Mouse (Mus musculus): ENCODE results near the gene Gm19668.
"Not testable (repeated sequence)": the region's sequence is repeated elsewhere in the genome, so short reads cannot be mapped to it uniquely, and the experiment has no call there.

The Gm19668 gene

DNA sequence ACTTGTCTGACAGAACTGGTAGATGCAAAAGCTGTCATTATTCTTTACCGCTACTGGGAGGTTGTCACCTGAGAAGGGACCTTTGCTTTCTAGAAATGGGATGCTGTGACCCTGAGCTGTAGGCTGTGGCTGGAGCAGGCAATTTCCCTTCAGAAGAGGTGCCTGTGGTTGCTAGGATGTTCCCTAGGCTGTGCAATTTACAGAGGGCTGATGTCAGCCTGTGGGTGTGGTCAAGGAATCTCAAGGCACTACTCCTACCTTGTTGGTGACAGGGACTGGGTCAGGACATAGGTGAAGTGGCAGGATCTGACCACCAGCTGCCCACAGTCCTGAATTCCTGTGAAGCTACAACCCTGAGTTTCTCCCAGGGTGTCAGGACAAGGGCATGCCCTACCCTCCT, 29.2 kb downstream of the Gm19668 start:
- no peak for DNase-seq (ENCODE audit: low spot score in 2 of 2)

DNA sequence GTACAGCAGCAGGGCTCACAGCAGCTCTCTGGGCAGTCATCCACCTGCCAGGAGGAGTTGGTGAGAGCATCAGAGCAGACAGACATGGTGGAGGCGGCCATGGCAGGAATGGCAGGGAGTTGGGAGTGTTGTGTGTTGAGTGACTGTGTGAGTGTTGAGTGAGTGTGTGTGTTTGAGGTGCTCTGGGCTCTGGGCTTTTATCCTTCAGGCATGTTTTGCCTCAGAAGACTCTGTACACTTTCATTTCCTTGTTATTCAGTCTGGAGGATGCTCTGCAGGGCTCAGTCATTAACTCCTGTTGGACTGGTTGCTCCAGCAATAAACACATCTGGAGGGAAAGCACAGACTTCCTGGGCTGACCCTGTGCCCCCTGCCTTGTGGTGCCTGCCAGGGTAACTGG, 39.4 kb downstream of the Gm19668 start, which contains the start of gene Gm3233:
Gene Gm3233 (minus strand): TSS at position 101 of the 400 bp plus-strand sequence.
- not testable (repeated sequence) for DNase-seq (ENCODE audit: low spot score in 2 of 2)

DNA sequence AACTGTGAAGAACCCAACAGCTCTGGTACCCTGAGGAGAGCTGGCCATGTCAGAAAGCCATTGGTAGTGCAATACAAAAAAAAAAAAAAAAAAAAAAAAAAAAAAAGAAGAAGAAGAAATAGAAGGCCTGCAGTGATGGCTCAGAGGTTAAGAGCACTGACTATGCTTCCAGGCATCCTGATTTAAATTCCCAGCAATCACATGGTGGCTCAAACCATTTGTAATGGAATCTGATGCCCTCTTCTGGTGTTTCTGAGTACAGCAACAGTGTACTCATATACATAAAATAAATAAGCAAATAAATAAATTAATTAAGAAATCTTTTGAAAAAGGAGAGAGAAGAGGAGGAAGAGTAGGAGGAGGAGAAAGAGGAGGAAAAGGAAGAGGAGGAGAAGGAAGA, 45.5 kb downstream of the Gm19668 start:
- DNase-seq (ENCODE audit: low spot score in 2 of 2), result no peak

DNA sequence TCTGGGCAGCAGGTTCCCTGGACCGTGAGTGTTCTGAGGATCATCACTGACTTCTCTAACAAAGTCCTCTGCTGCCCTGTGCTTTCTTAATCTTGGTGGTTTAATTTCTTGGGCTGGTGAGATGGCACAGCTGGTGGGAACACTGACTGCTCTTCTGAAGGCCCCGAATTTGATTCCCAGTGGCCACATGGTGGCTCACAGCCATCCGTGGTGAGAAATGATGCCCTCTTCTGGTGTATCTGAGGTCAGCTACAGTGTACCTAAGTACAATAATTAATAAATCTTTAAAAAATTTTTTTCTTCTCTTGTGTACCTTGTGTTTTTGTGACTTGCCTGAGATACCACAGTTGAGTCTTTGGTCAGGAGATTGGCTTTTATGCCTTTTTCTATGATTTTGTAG, 46.6 kb downstream of the Gm19668 start:
- not testable (repeated sequence) for DNase-seq (ENCODE audit: low spot score in 2 of 2)

DNA sequence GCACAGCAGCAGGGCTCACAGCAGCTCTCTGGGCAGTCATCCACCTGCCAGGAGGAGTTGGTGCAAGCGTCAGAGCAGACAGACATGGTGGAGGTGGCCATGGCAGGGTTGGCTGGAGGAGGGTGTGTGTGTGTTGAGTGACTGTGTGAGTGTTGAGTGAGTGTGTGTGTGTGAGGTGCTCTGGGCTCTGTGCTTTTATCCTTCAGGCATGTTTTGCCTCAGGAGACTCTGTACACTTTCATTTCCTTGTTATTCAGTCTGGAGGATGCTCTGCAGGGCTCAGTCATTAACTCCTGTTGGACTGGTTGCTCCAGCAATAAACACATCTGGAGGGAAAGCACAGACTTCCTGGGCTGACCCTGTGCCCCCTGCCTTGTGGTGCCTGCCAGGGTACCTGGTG, 47.7 kb downstream of the Gm19668 start, which contains the start of gene Gm9736:
Gene Gm9736 (minus strand): TSS at position 101 of the 400 bp plus-strand sequence.
- DNase-seq (ENCODE audit: low spot score in 2 of 2), result not testable (repeated sequence)

DNA sequence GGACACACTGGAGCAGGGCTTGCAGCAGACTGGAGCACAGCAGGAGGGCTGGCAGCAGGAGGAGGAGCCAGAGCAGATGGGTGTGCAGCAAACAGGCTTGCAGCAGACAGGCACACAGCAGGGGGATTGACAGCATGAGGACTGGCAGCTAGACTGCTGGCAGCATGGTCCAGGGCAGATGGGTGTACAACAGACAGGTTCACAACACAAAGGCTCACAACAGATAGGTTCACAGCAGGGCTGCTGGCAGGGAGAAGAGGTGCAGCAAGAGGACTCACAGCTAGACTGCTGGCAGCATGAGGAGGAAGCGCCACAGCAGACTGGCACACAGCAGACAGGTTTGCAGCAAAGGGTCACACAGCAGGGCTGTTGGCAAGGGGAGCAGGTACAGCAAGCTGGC, 48.2 kb downstream of the Gm19668 start:
- DNase-seq (ENCODE audit: low spot score in 2 of 2), result not testable (repeated sequence)

All from heart, adult 9 months (tissue).